Mouse (Mus musculus) E14TG2a.4 (cell line): ENCODE measurements around the gene Nrgn.

ENCODE experiments used
- H3K27me3 ChIP-seq: 2 replicates; pipeline ENCODE4 v1.6.1; 2014; ENCODE audit warnings: low read length, control low read depth; ENCODE audit not compliant: insufficient read depth
- H3K36me3 ChIP-seq: 2 replicates; pipeline ENCODE4 v1.6.1; 2014; ENCODE audit warnings: low read length, control low read depth; ENCODE audit not compliant: insufficient read depth
- H3K4me1 ChIP-seq: replicated peaks from 2 replicates; pipeline ENCODE4 v1.6.1; 2014; ENCODE audit warnings: low read depth, low read length, control low read depth
- H3K4me3 ChIP-seq: replicated peaks from 2 replicates; pipeline ENCODE4 v1.5.1; 2014; ENCODE audit warnings: mild to moderate bottlenecking, low read length
- H3K9me3 ChIP-seq: 2 replicates; pipeline ENCODE4 v1.6.1; 2014; ENCODE audit warnings: low read length, control low read depth
- CTCF ChIP-seq: conservative IDR thresholded peaks from 2 replicates; pipeline ENCODE4 v1.5.1; 2014; ENCODE audit warnings: low read length
- NANOG ChIP-seq: IDR thresholded peaks from 2 replicates; pipeline ENCODE4 v1.6.1; 2014; ENCODE audit warnings: borderline replicate concordance, low read length, mixed read lengths
- POU5F1 ChIP-seq: IDR thresholded peaks from 2 replicates; pipeline ENCODE4 v1.6.1; 2014; ENCODE audit warnings: low read length, borderline replicate concordance

Nrgn gene

GRCm38 (mm10) chr9:37552536-37553293 is at the start of gene Nrgn:
TSS of gene Nrgn (minus strand) at chr9:37552904.
- Histone ChIP-seq H3K4me1 (peaks cover 23% of the 10 kb centered on the region), H3K9me3 (no peaks in the 10 kb centered on the region), H3K4me3 (peak within 1 kb of the TSS; percentile 86), H3K36me3 (no peaks in the 10 kb centered on the region), H3K27me3 (peaks cover 92% of the 10 kb centered on the region)
- TF ChIP-seq NANOG = no peak
- no peak; the same call in 1 of the 2 replicates for TF ChIP-seq CTCF
- no peak for TF ChIP-seq POU5F1

GRCm38 (mm10) chr9:37600538-37601205 is 48.0 kb upstream of the Nrgn start:
- no peak overlapping the region for H3K4me3 ChIP-seq
- TF ChIP-seq POU5F1 (no peak), NANOG (no peak), CTCF (no peak)
- H3K9me3 ChIP-seq = no peaks in the 10 kb centered on the region
- no peaks in the 10 kb centered on the region for H3K36me3 ChIP-seq
- no peaks in the 10 kb centered on the region for H3K4me1 ChIP-seq
- 0 out of 2 replicates have a peak, but pooled peaks cover 5% of the 10 kb centered on the region for H3K27me3 ChIP-seq

- H3K4me1 ChIP-seq = no peaks in the 10 kb centered on the region
- 0 out of 2 replicates have a peak, but pooled peaks cover 5% of the 10 kb centered on the region for H3K27me3 ChIP-seq
- no peaks in the 10 kb centered on the region for H3K36me3 ChIP-seq
- TF ChIP-seq CTCF = no peak
- no peak for TF ChIP-seq NANOG
- TF ChIP-seq POU5F1 = no peak
- no peaks in the 10 kb centered on the region for H3K9me3 ChIP-seq
- no peak overlapping the region for H3K4me3 ChIP-seq
Measured at GRCm38 (mm10) chr9:37598637-37599036, 45.9 kb upstream of the Nrgn start.

- H3K4me1 ChIP-seq = no peaks in the 10 kb centered on the region
- H3K36me3 ChIP-seq = no peaks in the 10 kb centered on the region
- no peak for TF ChIP-seq POU5F1
- TF ChIP-seq NANOG = no peak
- TF ChIP-seq CTCF = no peak
- no peaks in the 10 kb centered on the region for H3K9me3 ChIP-seq
- H3K27me3 ChIP-seq = peaks cover 5% of the 10 kb centered on the region; the same call in 1 of the 2 replicates
- H3K4me3 ChIP-seq = no peak overlapping the region
Measured at GRCm38 (mm10) chr9:37595570-37595969, 42.9 kb upstream of the Nrgn start.

GRCm38 (mm10) chr9:37593690-37594089 is 41.0 kb upstream of the Nrgn start:
- Histone ChIP-seq H3K4me1 (no peaks in the 10 kb centered on the region), H3K27me3 (peaks cover 5% of the 10 kb centered on the region; the same call in 1 of the 2 replicates), H3K9me3 (no peaks in the 10 kb centered on the region), H3K36me3 (no peaks in the 10 kb centered on the region), H3K4me3 (no peak overlapping the region)
- TF ChIP-seq POU5F1 = no peak

- no peaks in the 10 kb centered on the region for H3K9me3 ChIP-seq
- no peaks in the 10 kb centered on the region for H3K4me1 ChIP-seq
- H3K4me3 ChIP-seq = no peak overlapping the region
- H3K36me3 ChIP-seq = no peaks in the 10 kb centered on the region
- TF ChIP-seq POU5F1 (no peak), NANOG (no peak), CTCF (no peak)
- H3K27me3 ChIP-seq = peaks cover 5% of the 10 kb centered on the region; the same call in 1 of the 2 replicates
Measured at GRCm38 (mm10) chr9:37592633-37593032, 39.9 kb upstream of the Nrgn start.

- peaks cover 5% of the 10 kb centered on the region; the same call in 1 of the 2 replicates for H3K27me3 ChIP-seq
- no peaks in the 10 kb centered on the region for H3K4me1 ChIP-seq
- TF ChIP-seq NANOG (no peak), CTCF (no peak), POU5F1 (no peak)
- H3K36me3 ChIP-seq = no peaks in the 10 kb centered on the region
- H3K9me3 ChIP-seq = no peaks in the 10 kb centered on the region
- H3K4me3 ChIP-seq = no peak overlapping the region
Measured at GRCm38 (mm10) chr9:37592025-37592424, 39.3 kb upstream of the Nrgn start.

GRCm38 (mm10) chr9:37590381-37590780 is 37.7 kb upstream of the Nrgn start:
- Histone ChIP-seq H3K4me3 (no peak overlapping the region), H3K4me1 (no peaks in the 10 kb centered on the region), H3K9me3 (no peaks in the 10 kb centered on the region), H3K27me3 (peaks cover 5% of the 10 kb centered on the region; the same call in 1 of the 2 replicates), H3K36me3 (no peaks in the 10 kb centered on the region)
- no peak for TF ChIP-seq CTCF
- TF ChIP-seq NANOG = no peak
- no peak for TF ChIP-seq POU5F1
